Mouse (Mus musculus) heart, postnatal 0 days (tissue): ENCODE results near the gene Kank4. TPM values are rescaled to one million over a fixed set of nuclear protein-coding genes. Genes with fewer than 3 reads are reported as not detected.

Experiments
- ATAC-seq: fragments of 200-750 bp; cut with Nextera tagmentation; 2 replicates; pipeline ENCODE4 v1.8.0; 2017; ENCODE audit warnings: low read depth, moderate number of reproducible peaks, moderate library complexity; ENCODE audit not compliant: insufficient read depth
- DNase-seq: peaks from one replicate; pipeline ENCODE4 v3.0.0-alpha.2; 2016; ENCODE audit warnings: low spot score
- H3K27ac ChIP-seq: fragments of 300-500 bp; sonication (generic); 2 replicates; pipeline ENCODE4 v1.5.1; 2014; ENCODE audit warnings: low read depth, mild to moderate bottlenecking
- H3K27me3 ChIP-seq: fragments of 300-500 bp; sonication (generic); 2 replicates; pipeline ENCODE4 v1.6.1; 2014; ENCODE audit warnings: low read length, mixed read lengths; ENCODE audit not compliant: control insufficient read depth, insufficient read depth
- H3K36me3 ChIP-seq: fragments of 300-500 bp; sonication (generic); replicated peaks from 2 replicates; pipeline ENCODE4 v1.6.1; 2014; ENCODE audit warnings: low read length, mixed read lengths; ENCODE audit not compliant: control insufficient read depth, insufficient read depth
- H3K4me1 ChIP-seq: fragments of 300-500 bp; sonication (generic); 2 replicates; pipeline ENCODE4 v1.6.1; 2014; ENCODE audit warnings: antibody characterized with exemption; ENCODE audit not compliant: control insufficient read depth, insufficient read depth
- H3K4me2 ChIP-seq: fragments of 300-500 bp; sonication (generic); 2 replicates; pipeline ENCODE4 v1.6.1; 2014; ENCODE audit warnings: low read depth, mild to moderate bottlenecking, low read length, moderate library complexity
- H3K4me3 ChIP-seq: fragments of 300-500 bp; sonication (generic); 2 replicates; pipeline ENCODE4 v1.5.1; 2014; ENCODE audit warnings: low read depth, low read length
- H3K9ac ChIP-seq: fragments of 300-500 bp; sonication (generic); replicated peaks from 2 replicates; pipeline ENCODE4 v1.6.1; 2014; ENCODE audit warnings: low read depth, low read length, mixed read lengths
- H3K9me3 ChIP-seq: fragments of 300-500 bp; sonication (generic); replicated peaks from 2 replicates; pipeline ENCODE4 v1.6.1; 2016; ENCODE audit warnings: low read length; ENCODE audit not compliant: control insufficient read depth
- CTCF ChIP-seq: IDR thresholded peaks from 2 replicates; pipeline ENCODE4 v1.5.1; 2016; ENCODE audit warnings: antibody characterized with exemption, control low read depth, low read depth
- EP300 ChIP-seq: IDR thresholded peaks from 2 replicates; pipeline ENCODE4 v1.6.1; 2016; ENCODE audit warnings: antibody characterized with exemption, low read depth
- WGBS: fragments of 180-500 bp; shearing (Covaris S2); extraction: QIAGEN DNeasy Blood & Tissue Kit; methylation state at CpG from one replicate; pipeline ENCODE4 v1.1.7; 2014; 5-methylcytosine and 5-hydroxymethylcytosine counted together
- polyA plus RNA-seq: library from polyadenylated mRNA; unstranded; fragments of >200 nt; fragmentation: Nextera tagmentation; extraction: Ambion mirVana; gene quantifications from 2 replicates; pipeline ENCODE4 v1.2.1, GENCODE M21; 2015
- total RNA-seq: library from RNA; depleted of rRNA; stranded (reverse); fragments of >200 nt; gene quantifications from 2 replicates; pipeline ENCODE4 v1.2.3, GENCODE M21; 2014; ENCODE audit warnings: low replicate concordance

The Kank4 gene
- total and polyA plus RNA-seq, 2 experiments from 2014 or later: 0.22 to 3.3 TPM

DNA sequence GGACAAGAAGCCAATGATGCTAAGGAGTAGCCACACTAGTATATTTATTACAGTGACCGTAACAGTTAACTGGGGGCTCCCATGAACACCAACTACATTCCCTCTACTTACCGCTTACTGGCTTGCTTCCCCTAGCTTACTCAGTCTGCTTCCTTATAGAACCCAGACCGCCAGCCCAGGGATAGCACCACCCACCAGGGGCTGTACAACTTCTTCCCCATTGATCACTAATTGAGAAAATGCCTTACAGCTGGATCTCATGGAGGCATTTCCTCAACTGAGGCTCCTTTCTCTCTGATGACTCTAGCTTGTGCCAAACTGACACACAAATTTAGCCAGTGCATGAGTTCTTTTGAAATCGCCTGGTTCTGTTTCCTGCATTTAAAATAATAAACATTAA, 21.6 kb upstream of the Kank4 start:
- Histone ChIP-seq H3K4me3 (no peak overlapping the region), H3K9ac (no peak overlapping the region), H3K27ac (no peak overlapping the region), H3K9me3 (no peaks in the 10 kb centered on the region), H3K27me3 (no peaks in the 10 kb centered on the region), H3K36me3 (no peaks in the 10 kb centered on the region), H3K4me2 (no peak overlapping the region), H3K4me1 (0 out of 2 replicates have a peak, but pooled peaks cover 3% of the 10 kb centered on the region)
- no peak for DNase-seq
- WGBS: 82% methylated on average over 4 of the region's 4 CpGs
- no peak for ATAC-seq
- TF ChIP-seq CTCF (no peak), EP300 (no peak)

DNA sequence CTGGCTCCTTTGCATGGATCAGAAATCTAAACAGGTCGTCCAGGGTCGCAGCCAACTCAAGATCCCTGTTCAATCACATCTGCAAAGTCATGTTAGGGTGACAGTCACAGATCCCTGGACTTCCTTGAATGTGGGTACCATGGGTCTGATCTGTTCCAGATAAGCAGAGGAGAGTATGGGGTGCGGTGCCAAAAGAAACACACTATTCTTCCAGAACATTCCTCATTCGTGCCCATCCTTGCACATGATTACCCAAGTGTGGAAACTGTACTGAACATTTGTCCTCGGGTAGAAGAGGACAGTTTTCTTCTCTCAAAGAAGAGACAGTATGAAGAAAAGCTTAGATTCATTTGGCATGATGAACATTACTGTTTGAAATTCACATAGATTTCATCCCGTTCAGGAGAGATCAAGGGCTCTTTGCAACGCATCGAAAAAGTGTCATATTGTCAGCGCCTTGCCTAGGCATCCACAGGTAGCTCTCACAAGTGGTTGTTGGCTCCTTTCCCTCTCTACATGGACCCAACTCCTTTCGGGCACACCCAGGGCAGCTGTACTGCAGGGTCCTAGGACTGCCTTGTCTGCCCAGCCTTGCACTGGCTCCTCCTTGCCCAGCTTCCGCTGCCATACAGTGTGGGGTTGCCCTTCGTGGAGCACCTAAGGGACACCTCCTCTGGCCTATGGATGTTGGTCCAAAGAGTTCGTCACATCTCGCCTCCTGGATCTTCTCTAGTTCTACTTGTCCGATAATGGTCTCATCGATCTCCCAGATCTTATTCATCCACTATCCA, 20.6 kb upstream of the Kank4 start:
- no peaks in the 10 kb centered on the region for H3K9me3 ChIP-seq
- H3K27me3 ChIP-seq: no peaks in the 10 kb centered on the region
- no peak overlapping the region for H3K4me2 ChIP-seq
- no peak for ATAC-seq
- no peak overlapping the region for H3K4me3 ChIP-seq
- TF ChIP-seq EP300 (no peak), CTCF (no peak)
- no peaks in the 10 kb centered on the region for H3K36me3 ChIP-seq
- H3K9ac ChIP-seq: no peak overlapping the region
- WGBS: 86% methylated on average over 16 of the region's 16 CpGs
- 0 out of 2 replicates have a peak, but pooled peaks cover 3% of the 10 kb centered on the region for H3K4me1 ChIP-seq
- no peak for DNase-seq
- H3K27ac ChIP-seq: no peak overlapping the region

- Histone ChIP-seq H3K27me3 (no peaks in the 10 kb centered on the region), H3K27ac (no peak overlapping the region), H3K36me3 (no peaks in the 10 kb centered on the region), H3K4me2 (no peak overlapping the region), H3K4me3 (no peak overlapping the region), H3K4me1 (0 out of 2 replicates have a peak, but pooled peaks cover 3% of the 10 kb centered on the region), H3K9me3 (no peaks in the 10 kb centered on the region), H3K9ac (no peak overlapping the region)
- DNase-seq: no peak
- 25% methylated on average over 5 of the region's 5 CpGs for WGBS
- ATAC-seq: peak; percentile 66; the same call in 1 of the 2 replicates
- TF ChIP-seq CTCF (no peak), EP300 (no peak)
Measured at GRCm38 (mm10) chr4:98836519-98836918, 19.2 kb upstream of the Kank4 start.

DNA sequence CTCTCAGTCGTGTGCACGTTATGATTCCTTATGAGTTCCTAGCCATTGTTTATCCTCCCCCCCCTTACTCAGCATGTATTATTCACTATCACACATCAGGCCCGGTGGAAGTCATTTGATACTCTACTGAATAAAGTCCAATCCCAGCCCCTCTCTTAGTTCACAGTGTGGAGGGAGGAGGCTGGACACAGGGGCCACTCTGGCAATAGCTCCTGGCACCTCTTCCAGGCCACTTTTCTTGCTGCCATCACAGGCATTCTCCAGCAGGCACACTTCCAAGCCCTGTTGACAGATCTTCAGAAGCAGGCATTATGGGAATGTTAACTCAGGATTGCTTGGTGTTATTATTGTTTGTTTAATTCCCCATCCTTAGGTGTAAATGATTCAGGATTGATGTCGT, 17.4 kb upstream of the Kank4 start:
- DNase-seq (no peak), ATAC-seq (peak; percentile 60; the same call in 1 of the 2 replicates)
- H3K4me3 ChIP-seq: no peak overlapping the region
- H3K27me3 ChIP-seq: no peaks in the 10 kb centered on the region
- no peak overlapping the region for H3K4me2 ChIP-seq
- no peaks in the 10 kb centered on the region for H3K9me3 ChIP-seq
- H3K36me3 ChIP-seq: no peaks in the 10 kb centered on the region
- no peak overlapping the region for H3K9ac ChIP-seq
- WGBS: 22% methylated on average over 4 of the region's 4 CpGs
- TF ChIP-seq CTCF (no peak), EP300 (no peak)
- 0 out of 2 replicates have a peak, but pooled peaks cover 3% of the 10 kb centered on the region for H3K4me1 ChIP-seq
- H3K27ac ChIP-seq: no peak overlapping the region

GRCm38 (mm10) chr4:98831726-98832125, 14.4 kb upstream of the Kank4 start:
- ATAC-seq (no peak), DNase-seq (no peak)
- no peaks in the 10 kb centered on the region for H3K9me3 ChIP-seq
- WGBS: 74% methylated on average over 1 of the region's 1 CpGs
- H3K4me1 ChIP-seq: 0 out of 2 replicates have a peak, but pooled peaks cover 3% of the 10 kb centered on the region
- no peak overlapping the region for H3K4me2 ChIP-seq
- no peaks in the 10 kb centered on the region for H3K36me3 ChIP-seq
- no peaks in the 10 kb centered on the region for H3K27me3 ChIP-seq
- no peak overlapping the region for H3K9ac ChIP-seq
- H3K4me3 ChIP-seq: no peak overlapping the region
- TF ChIP-seq EP300 (no peak), CTCF (no peak)
- no peak overlapping the region for H3K27ac ChIP-seq
